9 mouse cellular contexts compared by ENCODE assay signal in the genomic region with DNA sequence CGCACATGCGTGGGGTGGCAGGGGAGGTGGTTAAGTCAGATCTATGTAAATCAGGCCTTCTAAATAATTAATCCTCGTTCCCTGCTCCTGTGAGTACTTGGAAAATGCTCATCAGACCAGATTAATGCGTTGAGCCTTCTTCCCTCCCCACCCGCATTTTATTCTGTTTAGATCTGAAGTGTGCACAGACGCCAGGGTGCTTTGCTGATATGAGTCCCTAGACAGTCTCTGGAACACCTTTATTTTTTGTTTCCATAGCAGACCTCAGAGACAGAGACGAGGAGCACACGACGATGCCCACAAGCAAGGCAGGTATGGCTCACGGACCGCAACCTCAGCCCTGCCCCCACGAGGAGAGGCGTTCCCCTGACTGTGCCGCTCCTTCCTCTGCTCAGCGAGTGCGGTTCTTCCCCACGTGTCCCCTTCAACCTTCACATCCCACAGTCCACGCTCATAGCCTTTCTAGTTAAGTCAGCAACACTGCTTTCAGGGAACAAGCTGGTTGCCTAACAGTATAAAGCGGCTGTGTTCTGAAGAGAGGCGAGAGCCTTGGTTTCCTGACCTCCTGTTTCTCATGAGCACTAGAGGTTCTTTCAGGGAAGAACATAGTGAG. TPM values are rescaled to one million over a fixed set of nuclear protein-coding genes. Genes with fewer than 3 reads are reported as not detected.
DNase-seq lines count a peak whose midpoint lies in the region; ATAC-seq lines count a peak whose summit lies in the region.
"Had no signal": no experiment of that assay in that cellular context is flagged by ENCODE, and none has a peak within 500 bp of the region (broad histone marks: within the 10 kb centered on the region; RNA-seq: fewer than 3 reads in every experiment).

No protein-coding gene starts in this region.

- no peaks in the 10 kb centered on the region for H3K9me3 ChIP-seq in heart, embryonic 13.5 days

- 35% methylated on average over 20 of the region's 20 CpGs for WGBS in heart, embryonic 13.5 days

- H3K27ac ChIP-seq in heart, embryonic 13.5 days (replicated peaks): no peak overlapping the region

- H3K36me3 ChIP-seq in heart, embryonic 13.5 days: no peaks in the 10 kb centered on the region

- H3K4me3 ChIP-seq in heart, embryonic 13.5 days: peak overlapping the region; percentile 26

- peaks cover 25% of the 10 kb centered on the region for H3K27me3 ChIP-seq in heart, embryonic 13.5 days (replicated peaks)

- no peak for ATAC-seq in heart, embryonic 13.5 days (ENCODE audit: extremely low read depth, insufficient number of reproducible peaks, low FRiP score, low TSS enrichment)
- ATAC-seq in inflammation-experienced regulatory T-cells, adult 6 months: peak; percentile 61

- intact Hi-C loops in heart, postnatal 36 days (cut with DNase I): loop anchor here (1.0 kb wide), 1 partner anchor 146 kb away; no protein-coding TSS in a partner anchor

- DNase-seq in heart, postnatal 36 days: no peak
- peak; percentile 18 for DNase-seq in thymus, postnatal 0 days (ENCODE audit: low spot score)
- no peak for DNase-seq in thymus, postnatal 14 days
- DNase-seq in telencephalon, adult 2 months (ENCODE audit: low read depth, low spot score): peak; percentile 0
- DNase-seq in embryo, embryonic 10 days (ENCODE audit: low spot score): no peak
- DNase-seq in kidney, postnatal 10 days: no peak
- DNase-seq: lung, adult 2 months had no signal

- H3K4me1 ChIP-seq in heart, embryonic 13.5 days: 0 out of 2 replicates have a peak, but pooled peaks cover 4% of the 10 kb centered on the region

- H3K4me2 ChIP-seq in heart, embryonic 13.5 days: peak overlapping the region; percentile 60

- H3K9ac ChIP-seq in heart, embryonic 13.5 days: 0 out of 2 replicates have a peak overlapping the region, but pooled peaks have one; percentile 48

RNA-seq across cellular contexts. Expression of a gene that starts 14.5 kb away (rescaled TPM):
- polyA plus RNA-seq in heart, embryonic 13.5 days (2015; fragmentation: Nextera tagmentation; extraction: Ambion mirVana): 0.10 and 0.19 TPM in 2 replicates
- total RNA-seq in heart, postnatal 36 days (2021): under 1 TPM; 0.33 to 0.42 TPM
- 0.09 TPM in 1 of 2 replicates, not detected in the other for polyA plus RNA-seq in thymus, postnatal 0 days (2015; fragmentation: Nextera tagmentation; extraction: Ambion mirVana)
- not detected for polyA plus RNA-seq in inflammation-experienced regulatory T-cells, adult 6 months (2017; shearing (Covaris generic))

RNA-seq across cellular contexts. Expression of a gene that starts 42.8 kb away (rescaled TPM):
- polyA plus RNA-seq in heart, embryonic 13.5 days (2015; fragmentation: Nextera tagmentation; extraction: Ambion mirVana): 0.99 and 1.6 TPM in 2 replicates
- total RNA-seq in heart, postnatal 36 days (2021): 10 to 100 TPM; 55.9 to 62.9 TPM
- 0.18 TPM in 1 of 2 replicates, not detected in the other for polyA plus RNA-seq in thymus, postnatal 0 days (2015; fragmentation: Nextera tagmentation; extraction: Ambion mirVana)
- not detected for polyA plus RNA-seq in inflammation-experienced regulatory T-cells, adult 6 months (2017; shearing (Covaris generic))

Comparison
In these comparisons a context has a peak if more than half of its experiments do, and no peak if none do; other contexts are left out.
1. DNase-seq: peak in thymus, postnatal 0 days (single experiment) and telencephalon, adult 2 months (single experiment); none in heart, postnatal 36 days (0 of 2), thymus, postnatal 14 days (single experiment), embryo, embryonic 10 days (single experiment) and kidney, postnatal 10 days (single experiment).